Mouse (Mus musculus) right cerebral cortex, adult 2 months (tissue): ENCODE measurements around the gene Zc3h18.

ENCODE experiments used
- DNase-seq, 2 experiments: peaks; one replicate each; pipeline ENCODE4 v3.0.0; 2021 to 2022; ENCODE audit warnings: low spot score in 2 of 2

Gene Zc3h18

GRCm38 (mm10) chr8:122436146-122436545 is 59.7 kb downstream of the Zc3h18 start:
- DNase-seq: no peak

- no peak for DNase-seq
These were observed 60.2 kb downstream of the Zc3h18 start for GRCm38 (mm10) chr8:122436586-122437125.

DNA sequence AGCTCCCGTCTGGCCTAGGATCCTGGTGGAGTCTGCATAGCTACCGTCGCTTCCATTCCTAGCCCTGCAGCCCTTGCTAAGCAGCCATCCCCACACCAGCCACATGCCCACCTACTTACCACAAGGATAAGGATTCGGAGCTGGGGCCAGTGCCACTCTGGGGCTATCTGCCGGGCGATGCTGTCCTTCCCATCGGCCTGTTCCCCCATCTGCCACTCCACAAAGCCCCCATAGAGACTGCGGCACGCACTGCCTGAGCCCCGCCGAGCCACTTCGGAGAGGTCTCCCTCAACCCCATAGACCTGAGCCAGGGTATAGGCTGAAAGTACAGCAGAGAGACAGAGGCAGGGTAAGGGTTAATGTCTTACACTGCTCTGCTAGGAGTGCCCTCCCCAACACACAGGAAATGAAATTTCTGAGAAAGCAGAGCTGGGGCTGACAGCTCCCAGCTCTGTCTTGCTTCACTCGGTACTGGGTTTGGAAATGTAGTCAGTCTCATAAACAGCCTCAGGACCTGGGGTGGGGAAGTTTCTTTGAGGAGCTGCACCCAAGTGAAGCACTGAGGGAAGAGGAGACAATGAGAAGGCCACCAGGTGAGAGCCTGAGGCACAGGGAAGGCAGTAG is 61.4 kb downstream of the Zc3h18 start:
- DNase-seq: no peak

DNA sequence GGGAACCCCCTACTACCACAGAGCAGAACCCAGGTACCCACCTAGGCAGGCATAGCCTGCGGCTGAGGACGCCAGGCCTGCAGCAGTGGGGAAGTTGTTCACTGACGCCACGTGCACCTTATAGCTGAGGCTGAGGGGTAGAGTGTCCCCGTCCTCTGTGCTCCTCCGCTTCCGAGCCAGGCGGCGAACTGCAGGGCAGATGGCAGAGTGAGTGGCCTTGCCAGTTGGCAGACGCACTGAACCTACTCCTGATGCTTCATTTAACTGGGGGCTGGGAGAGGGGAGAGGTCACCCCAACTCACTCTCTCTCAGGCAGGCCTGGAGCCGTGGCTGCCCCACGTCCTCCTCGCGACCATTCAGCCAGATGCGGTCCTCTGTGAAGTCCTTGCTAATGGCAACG is 62.9 kb downstream of the Zc3h18 start:
- DNase-seq: no peak

DNA sequence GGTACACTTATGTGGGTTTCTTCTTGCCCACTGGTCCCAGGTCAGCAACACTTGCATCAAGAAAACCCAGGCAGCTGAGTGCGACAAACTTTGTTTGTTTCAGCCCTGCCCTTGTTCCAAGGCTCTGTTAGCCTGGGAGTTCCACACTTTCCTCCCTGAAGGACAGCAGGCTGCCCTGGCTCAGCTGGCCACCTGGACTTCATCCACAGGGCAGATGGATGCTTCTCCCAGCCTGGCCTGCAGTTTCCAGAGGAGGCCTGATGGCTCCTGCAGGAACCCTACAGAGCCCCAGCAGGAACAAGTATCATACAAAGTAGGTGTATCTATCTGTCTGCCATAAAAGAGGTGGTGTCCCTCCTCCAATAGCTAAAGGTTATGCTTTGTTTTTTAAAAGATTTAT is 64.9 kb downstream of the Zc3h18 start:
- DNase-seq: no peak

DNA sequence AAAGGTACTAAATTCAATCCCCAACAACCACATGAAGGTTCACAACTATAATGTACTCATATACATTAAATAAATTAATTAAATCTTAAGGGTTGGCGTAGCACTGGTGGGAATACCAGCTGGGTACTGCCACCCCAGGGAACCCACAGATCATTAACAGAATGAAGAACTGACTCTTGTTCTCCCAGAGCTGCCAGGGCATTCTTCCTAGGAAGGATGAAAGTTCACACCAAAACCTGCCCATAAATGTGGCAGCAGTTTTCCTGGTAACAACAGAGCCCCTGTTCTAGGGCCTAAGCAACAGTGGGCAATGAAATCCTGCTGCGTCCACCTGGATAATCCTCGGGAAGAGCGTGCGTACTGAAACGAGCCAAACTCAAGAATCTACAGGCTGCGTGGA is 65.9 kb downstream of the Zc3h18 start:
- no peak for DNase-seq

DNA sequence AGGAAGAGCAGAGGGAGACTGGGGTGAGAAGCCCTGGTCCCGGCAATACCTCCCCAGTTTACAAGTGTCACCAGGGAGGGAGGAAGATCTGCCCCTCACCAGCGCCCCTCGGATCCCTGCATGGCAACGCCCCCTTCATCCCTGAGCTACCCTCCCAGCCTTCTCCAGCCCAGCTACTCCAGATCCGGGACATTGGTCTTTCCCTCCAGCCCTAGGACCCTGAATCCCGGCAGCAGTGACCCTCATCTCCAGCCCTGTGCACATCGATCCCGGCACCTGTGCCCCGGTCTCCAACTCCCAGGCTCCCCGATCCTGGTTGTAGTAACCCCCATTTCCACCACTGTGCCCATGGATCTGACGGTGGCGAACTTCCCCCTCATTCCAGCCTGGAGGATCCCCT is 66.4 kb downstream of the Zc3h18 start:
- no peak for DNase-seq

GRCm38 (mm10) chr8:122443262-122444006 is 67.0 kb downstream of the Zc3h18 start, which contains the start of gene Mvd:
Gene Mvd, minus strand, starts transcription at chr8:122443422.
- DNase-seq: peak; percentile 99

DNA sequence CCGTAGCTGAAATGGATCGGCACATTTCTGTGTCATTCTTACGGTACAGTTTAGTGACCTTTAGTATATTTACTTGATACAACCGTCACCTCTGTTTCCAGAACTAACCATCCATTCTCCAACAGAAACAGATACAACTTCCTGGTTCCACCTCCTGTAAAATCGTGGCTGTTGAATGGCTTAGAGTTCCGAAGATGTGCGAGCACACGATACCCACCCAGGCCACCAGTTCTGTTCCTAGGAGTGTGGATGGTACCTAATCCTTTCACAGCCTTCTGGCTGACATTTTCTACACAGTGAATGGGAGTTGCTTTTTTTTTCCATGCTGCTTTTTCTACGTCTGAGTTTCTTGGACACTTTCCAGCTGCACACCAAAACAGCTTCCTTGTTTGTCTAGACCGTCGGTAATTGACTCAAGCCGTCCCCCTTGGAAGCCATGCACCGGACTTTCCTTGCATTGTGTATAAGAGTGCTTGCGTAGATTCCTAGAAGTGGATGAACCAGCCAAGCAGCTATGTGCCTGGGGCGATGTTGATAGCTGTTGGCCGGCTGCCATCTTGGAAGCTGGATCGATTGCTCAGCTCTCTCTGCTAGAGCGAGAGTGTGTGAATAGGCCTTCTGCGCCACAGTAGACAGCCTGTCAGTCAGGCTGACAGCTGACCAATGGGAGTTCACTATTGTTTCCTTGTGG is 67.8 kb downstream of the Zc3h18 start:
- DNase-seq: peak; percentile 79 to 86

DNA sequence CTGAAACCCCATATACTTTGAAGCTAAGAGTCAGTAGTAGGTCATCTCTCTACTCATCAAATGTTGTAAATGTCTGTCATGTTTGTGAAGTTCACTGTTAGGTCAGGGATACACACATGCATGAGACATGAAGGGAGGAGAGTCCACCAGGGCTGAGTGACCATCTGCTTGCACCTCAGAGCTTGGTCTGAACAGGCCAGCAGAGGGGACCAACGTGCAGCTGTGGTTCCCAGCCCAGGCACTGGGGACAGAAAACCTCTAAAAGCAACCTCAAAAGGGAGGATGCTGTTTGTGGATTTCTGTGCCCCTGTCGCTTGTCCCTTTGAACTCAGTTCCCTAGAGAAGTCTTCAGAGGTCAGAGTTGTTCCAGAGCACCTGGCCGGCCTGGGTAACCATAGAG is 68.8 kb downstream of the Zc3h18 start:
- DNase-seq: no peak

DNA sequence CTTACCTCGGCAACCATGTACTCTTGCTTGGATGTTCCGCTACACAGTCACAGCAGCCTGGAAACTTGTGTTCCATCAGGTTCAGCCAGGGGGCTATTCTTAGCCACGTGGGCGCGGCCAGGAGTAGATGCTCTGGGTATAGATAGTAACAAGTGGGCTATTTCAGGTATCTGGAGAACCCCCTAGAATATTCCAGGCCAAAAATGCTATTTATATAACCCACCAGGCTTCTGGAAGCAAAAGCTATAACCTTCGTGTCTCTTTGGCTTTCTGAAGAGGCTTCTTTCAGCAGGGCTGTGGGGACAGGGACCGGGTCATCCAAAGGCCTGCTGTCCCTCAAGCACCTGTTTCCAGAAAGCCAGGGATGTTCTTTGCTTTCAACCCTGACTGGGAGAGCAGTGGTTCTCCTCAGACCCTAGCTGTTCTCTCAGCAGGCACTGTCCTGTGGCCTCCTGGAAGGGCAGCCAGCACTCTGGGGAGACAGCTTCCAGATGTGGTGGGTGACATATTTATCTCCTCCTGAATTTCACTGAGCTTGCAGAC is 74.8 kb downstream of the Zc3h18 start:
- DNase-seq: no peak

DNA sequence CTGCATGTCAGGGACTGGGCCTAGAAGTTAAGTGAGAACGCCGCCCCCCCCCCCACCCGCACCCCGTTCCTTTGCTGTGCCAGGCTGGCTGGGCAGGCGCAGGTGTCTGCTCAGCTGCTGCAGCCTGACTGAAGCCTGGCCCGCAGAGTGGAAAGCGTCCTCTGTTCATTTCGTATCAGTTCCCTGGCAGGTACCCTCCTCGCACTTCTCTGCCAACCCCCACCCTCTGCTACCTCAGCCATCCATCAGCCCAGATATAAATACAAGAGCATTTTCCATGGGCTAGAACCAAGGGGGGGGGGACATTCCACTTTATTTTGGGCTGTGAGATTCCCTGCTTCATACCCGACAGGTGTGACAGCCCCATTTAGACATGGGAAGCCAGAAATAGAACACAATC is 75.7 kb downstream of the Zc3h18 start:
- DNase-seq: no peak

- DNase-seq: no peak
These were observed 78.0 kb downstream of the Zc3h18 start for GRCm38 (mm10) chr8:122454409-122454808.

- DNase-seq: no peak
These were observed 80.8 kb downstream of the Zc3h18 start for GRCm38 (mm10) chr8:122457171-122457570.

DNA sequence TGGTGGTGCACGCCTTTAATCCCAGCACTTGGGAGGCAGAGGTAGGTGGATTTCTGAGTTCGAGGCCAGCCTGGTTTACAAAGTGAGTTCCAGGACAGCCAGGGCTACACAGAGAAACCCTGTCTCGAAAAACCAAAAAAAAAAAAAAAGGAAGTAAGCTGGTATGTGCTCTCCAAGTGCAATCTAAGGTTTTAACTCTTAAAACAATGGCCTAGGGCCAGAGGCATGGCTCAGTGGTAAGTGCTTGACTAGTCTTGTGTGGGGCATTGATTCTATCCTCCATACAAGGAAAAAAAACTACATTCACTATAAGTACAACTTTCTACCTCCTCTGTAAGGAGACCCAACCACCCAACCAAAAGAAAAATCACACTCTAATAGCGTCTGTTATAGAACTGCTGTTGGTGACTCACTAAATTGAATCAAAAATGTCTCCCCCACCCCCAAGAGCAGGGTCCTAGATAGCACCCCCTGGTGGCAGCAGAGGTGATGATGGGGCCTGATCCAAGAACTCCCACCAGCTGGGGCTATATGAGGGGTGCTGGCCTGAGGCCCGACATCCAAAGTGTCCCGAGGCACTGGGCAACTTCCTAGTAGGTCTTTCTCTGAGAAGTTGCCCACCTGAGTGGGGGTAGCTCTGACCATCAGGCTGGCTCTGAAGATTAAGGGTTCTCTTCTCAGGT is 83.0 kb downstream of the Zc3h18 start:
- DNase-seq: no peak

DNA sequence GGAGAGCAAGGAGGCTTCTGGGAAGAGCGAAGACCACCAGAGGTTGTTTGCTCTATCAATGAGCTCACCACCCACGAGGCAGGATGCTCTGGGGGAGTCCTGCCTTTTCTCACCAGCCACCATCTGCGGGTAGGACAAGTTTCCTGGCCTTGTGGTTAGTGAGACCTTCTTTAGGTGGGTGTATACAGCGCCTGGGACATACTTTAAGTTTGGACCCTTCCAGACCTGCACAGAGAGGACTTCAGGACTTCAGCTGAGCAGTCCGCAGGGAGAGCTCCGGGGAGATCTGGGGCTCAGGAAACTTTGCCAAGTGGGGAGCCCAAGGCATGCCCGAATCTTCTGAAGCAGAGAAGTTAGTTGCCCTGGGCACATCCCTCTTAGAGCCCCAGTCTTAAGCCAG is 83.6 kb downstream of the Zc3h18 start:
- DNase-seq: no peak

DNA sequence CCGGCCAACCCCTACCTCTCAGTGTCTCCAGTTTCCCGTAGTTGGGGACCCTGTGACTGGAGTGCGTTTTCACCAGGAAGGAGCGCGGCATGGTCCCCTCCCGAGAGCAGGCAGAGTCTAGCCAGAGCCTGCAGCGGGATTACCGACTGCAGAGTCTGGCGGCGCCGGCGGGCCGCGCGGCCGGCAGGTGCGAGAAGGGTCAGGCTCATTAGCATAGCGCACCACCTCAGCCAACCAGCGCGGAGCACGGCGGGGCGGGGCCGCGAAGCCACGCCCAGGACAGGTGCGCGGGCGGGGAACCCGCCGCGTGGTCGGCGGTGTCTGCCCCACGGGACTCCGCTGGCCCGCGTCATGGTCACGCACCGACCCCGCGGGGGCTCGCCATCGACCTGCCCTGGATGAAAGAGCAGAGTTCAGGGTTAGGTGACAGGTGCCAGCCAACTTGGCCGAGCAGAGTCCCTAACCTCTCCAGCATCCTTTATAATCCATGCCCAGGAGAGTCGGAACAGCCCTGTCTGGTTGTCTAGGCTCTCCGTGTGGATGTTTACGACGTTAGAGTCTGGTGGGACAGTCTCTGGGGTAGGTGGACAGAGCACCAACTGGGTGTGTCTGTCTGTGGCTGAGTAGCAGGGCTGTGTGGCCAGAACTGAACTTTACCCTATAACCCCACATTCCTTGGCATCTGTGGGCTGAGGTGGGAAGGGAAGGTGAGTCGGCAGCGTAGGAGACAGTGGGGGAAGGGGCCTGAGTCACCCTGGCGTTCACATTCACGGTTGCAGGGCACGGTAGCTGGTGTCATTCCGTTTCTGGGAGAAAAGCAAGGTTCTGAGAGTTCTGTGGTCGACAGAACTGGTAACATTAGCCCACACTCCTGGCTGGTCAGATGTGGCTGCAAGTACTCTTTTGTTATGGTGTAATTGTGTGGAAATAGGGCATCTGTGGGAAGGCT is 84.4 kb downstream of the Zc3h18 start, which contains the start of gene Snai3:
Gene Snai3, minus strand, starts transcription at position 210 of the 949 bp plus-strand sequence.
- no peak for DNase-seq

DNA sequence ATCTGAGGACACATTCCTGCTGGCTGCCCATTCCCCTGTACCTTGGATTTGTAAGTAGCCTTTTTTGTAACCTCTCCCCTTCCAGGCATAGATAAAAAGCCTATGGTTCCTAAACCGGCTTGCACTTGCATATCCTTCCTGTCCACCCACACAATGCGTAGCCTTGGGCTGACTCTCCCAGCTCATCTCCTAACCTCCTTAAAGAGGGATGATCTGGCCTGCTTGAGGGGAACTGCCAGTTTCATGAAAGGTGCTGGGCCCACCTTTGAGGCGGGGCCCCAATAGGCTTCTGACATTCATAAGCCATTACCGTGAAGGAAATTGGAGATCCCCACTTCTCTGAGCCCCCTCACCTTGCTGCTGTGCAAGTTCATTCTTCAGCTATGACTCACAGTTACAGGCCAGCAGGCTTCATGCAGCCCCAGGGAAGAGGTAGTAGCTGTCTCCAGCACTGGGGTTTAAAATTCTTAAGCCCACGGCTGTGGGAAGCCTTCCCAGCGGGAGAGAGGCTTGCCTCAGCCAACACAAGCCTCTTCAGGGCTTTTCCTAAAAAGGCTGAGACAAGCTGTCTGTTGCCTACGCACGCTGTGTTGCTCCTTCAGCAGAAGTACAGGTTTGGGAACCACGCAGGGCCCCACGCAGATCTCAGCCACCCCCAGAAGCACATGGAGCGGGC is 85.2 kb downstream of the Zc3h18 start:
- peak; percentile 81 to 86 for DNase-seq

DNA sequence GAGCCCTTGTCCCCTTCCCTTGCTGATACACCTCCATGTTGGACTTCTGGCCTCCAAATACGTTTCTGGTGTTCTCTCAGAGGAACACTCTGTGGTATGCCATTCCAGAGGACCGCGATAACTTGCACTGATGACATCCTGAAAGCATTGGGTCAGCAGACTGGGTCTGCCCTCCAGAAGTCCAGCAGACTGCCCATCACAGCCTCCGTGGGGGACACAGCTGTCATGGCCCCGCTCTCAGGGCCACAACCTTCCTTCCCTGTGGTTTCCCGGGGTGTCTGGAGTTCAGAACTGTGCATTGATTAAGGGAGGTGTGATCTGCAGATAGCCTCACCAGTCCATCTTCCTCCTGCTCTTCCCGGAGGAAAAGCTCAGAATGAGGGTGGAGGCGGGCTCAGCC is 86.1 kb downstream of the Zc3h18 start:
- DNase-seq: no peak
